Mouse (Mus musculus) embryo, embryonic 10 days (tissue): ENCODE results near the gene Usp15.

ENCODE experiments used
- DNase-seq: peaks from one replicate; pipeline ENCODE4 v3.0.0-alpha.2; 2015; ENCODE audit warnings: low spot score

Gene Usp15

GRCm38 (mm10) chr10:123175771-123176170, 21.0 kb downstream of the Usp15 start:
- peak; percentile 52 for DNase-seq

- no peak for DNase-seq
Measured at GRCm38 (mm10) chr10:123170898-123171297, 25.9 kb downstream of the Usp15 start.

- no peak for DNase-seq
Measured at GRCm38 (mm10) chr10:123165542-123165941, 31.3 kb downstream of the Usp15 start.

- no peak for DNase-seq
Measured at GRCm38 (mm10) chr10:123160508-123160907, 36.3 kb downstream of the Usp15 start.

- no peak for DNase-seq
Measured at GRCm38 (mm10) chr10:123159316-123159715, 37.5 kb downstream of the Usp15 start.

GRCm38 (mm10) chr10:123156392-123156791, 40.4 kb downstream of the Usp15 start:
- no peak for DNase-seq

- DNase-seq, result no peak
Measured at GRCm38 (mm10) chr10:123155764-123156163, 41.0 kb downstream of the Usp15 start.

- DNase-seq, result no peak
Measured at GRCm38 (mm10) chr10:123153321-123153720, 43.5 kb downstream of the Usp15 start.

- peak; percentile 65 for DNase-seq
Measured at GRCm38 (mm10) chr10:123148025-123148814, 48.6 kb downstream of the Usp15 start.

- DNase-seq, result peak; percentile 70
Measured at GRCm38 (mm10) chr10:123147180-123147579, 49.6 kb downstream of the Usp15 start.

GRCm38 (mm10) chr10:123146349-123146748, 50.4 kb downstream of the Usp15 start:
- DNase-seq, result no peak

GRCm38 (mm10) chr10:123144256-123144655, 52.5 kb downstream of the Usp15 start:
- no peak for DNase-seq

GRCm38 (mm10) chr10:123142395-123143050, 54.3 kb downstream of the Usp15 start:
- DNase-seq, result no peak

- no peak for DNase-seq
Measured at GRCm38 (mm10) chr10:123135818-123136217, 61.0 kb downstream of the Usp15 start.

- DNase-seq, result no peak
Measured at GRCm38 (mm10) chr10:123131487-123131886, 65.3 kb downstream of the Usp15 start.

GRCm38 (mm10) chr10:123120666-123121392, 76.0 kb downstream of the Usp15 start:
- no peak for DNase-seq

GRCm38 (mm10) chr10:123116861-123117260, 79.9 kb downstream of the Usp15 start:
- no peak for DNase-seq

GRCm38 (mm10) chr10:123113466-123113865, 83.3 kb downstream of the Usp15 start:
- DNase-seq, result no peak

- no peak for DNase-seq
Measured at GRCm38 (mm10) chr10:123112787-123113168, 84.0 kb downstream of the Usp15 start.

- no peak for DNase-seq
Measured at GRCm38 (mm10) chr10:123112056-123112786, 84.6 kb downstream of the Usp15 start.

- DNase-seq, result peak; percentile 13
Measured at GRCm38 (mm10) chr10:123110548-123110947, 86.2 kb downstream of the Usp15 start.

- no peak for DNase-seq
Measured at GRCm38 (mm10) chr10:123108527-123108926, 88.3 kb downstream of the Usp15 start.
